Mouse (Mus musculus) midbrain, embryonic 12.5 days (tissue): Measurements from ENCODE around the gene Serf1. TPM values are rescaled to one million over a fixed set of nuclear protein-coding genes. Genes with fewer than 3 reads are reported as not detected.
A peak's percentile ranks its signal among the peaks of the same experiment; 100 is the strongest.

Experiments used
- ATAC-seq: fragments of 200-750 bp; cut with Nextera tagmentation; 2 replicates; pipeline ENCODE4 v1.8.0; 2017; ENCODE audit warnings: low read depth, moderate TSS enrichment, moderate library complexity; ENCODE audit not compliant: low FRiP score
- H3K27ac ChIP-seq: fragments of 300-500 bp; sonication (generic); replicated peaks from 2 replicates; pipeline ENCODE4 v1.5.1; 2016; ENCODE audit warnings: mild to moderate bottlenecking
- H3K27me3 ChIP-seq: fragments of 300-500 bp; sonication (generic); 2 replicates; pipeline ENCODE4 v1.6.1; 2016; ENCODE audit warnings: mild to moderate bottlenecking
- H3K36me3 ChIP-seq: fragments of 300-500 bp; sonication (generic); 2 replicates; pipeline ENCODE4 v1.6.1; 2016
- H3K4me1 ChIP-seq: fragments of 300-500 bp; sonication (generic); 2 replicates; pipeline ENCODE4 v1.6.1; 2016
- H3K4me2 ChIP-seq: fragments of 300-500 bp; sonication (generic); replicated peaks from 2 replicates; pipeline ENCODE4 v1.6.1; 2016; ENCODE audit warnings: mild to moderate bottlenecking, moderate library complexity
- H3K4me3 ChIP-seq: fragments of 300-500 bp; sonication (generic); 2 replicates; pipeline ENCODE4 v1.5.1; 2016; ENCODE audit warnings: mild to moderate bottlenecking
- H3K9ac ChIP-seq: fragments of 300-500 bp; sonication (generic); replicated peaks from 2 replicates; pipeline ENCODE4 v1.6.1; 2016; ENCODE audit warnings: mild to moderate bottlenecking, moderate library complexity
- H3K9me3 ChIP-seq: fragments of 300-500 bp; sonication (generic); 2 replicates; pipeline ENCODE4 v1.6.1; 2016; ENCODE audit warnings: mild to moderate bottlenecking
- WGBS: fragments of 180-500 bp; shearing (Covaris S2); methylation state at CpG from one replicate; pipeline ENCODE4 v1.1.7; 2016; 5-methylcytosine and 5-hydroxymethylcytosine counted together
- polyA plus RNA-seq: library from polyadenylated mRNA; unstranded; fragments of >200 nt; fragmentation: Nextera tagmentation; extraction: Ambion mirVana; gene quantifications from 2 replicates; pipeline ENCODE4 v1.2.1, GENCODE M21; 2016

The Serf1 gene
- polyA plus RNA-seq = 282 and 323 TPM in 2 replicates

DNA sequence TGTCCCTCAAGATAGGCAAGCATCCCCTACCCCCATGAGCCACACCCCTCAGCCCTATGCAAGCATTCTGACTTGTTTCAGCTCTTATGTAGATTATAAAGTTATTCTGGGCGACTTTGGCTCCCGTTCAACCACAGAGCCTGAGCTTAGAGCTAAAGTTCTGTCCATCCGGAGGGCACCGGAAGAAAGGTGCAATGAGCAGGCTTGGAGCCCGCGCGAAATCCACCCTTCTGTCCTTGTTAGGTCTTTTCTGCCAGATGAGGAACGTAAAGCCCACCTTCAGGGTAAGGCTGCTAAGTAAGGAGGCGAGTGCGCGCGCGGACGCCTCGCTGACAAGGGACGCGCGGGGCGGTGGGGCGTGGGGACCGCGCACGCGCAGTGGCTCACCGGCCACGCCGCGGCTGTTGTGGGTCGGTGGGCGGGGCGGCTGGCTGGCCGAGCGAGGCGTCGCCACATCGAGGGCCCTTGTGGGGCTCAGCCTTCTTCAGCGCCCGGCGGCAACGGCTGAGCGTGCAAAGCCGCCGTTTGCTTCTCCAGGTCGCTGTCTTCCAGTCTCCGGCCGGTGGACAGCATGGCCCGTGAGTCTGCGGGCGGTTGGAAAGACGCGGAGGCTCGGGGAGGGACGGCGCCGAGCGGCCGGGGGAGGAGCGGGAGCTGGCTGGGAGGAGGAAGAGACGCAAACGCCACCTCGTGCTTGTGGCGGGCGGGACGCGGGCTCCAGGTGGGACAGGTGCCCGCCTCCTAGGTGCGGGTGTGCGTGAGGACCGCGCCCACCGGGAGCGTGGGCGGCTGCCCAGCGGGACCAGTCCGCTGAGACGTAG, at the start of gene Serf1:
Gene Serf1 (plus strand): TSS at position 361 of the 821 bp plus-strand sequence.
- peak within 1 kb of the TSS; percentile 70 for H3K4me3 ChIP-seq
- under 1% methylated on average over 63 of the region's 76 CpGs for WGBS
- H3K4me2 ChIP-seq = peak within 1 kb of the TSS; percentile 77
- no peaks in the 10 kb centered on the region for H3K27me3 ChIP-seq
- H3K27ac ChIP-seq = peak within 1 kb of the TSS; percentile 78
- H3K4me1 ChIP-seq = peaks cover 25% of the 10 kb centered on the region
- no peaks in the 10 kb centered on the region for H3K36me3 ChIP-seq
- no peaks in the 10 kb centered on the region for H3K9me3 ChIP-seq
- ATAC-seq = peak; percentile 84
- H3K9ac ChIP-seq = peak within 1 kb of the TSS; percentile 86

DNA sequence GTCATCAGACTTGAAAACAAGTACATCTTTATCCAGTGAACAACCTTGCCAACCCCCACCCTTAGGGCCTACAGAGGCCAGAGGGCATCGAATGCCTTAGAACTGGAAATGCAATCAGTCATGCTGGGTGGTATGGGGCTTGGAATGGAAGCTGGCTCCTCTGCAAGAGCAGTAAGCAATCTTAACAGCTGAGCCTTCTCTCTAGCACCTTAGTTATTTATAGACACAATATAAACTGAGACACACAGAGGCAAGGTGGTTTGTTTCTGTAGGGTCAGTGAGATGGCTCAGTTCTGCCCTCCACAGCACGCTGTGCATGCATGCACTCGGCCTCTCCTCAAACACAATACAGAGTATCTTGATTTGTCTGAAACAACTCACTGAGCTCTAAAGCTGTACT, 43.9 kb upstream of the Serf1 start:
- H3K9ac ChIP-seq = no peak overlapping the region
- H3K4me2 ChIP-seq = no peak overlapping the region
- H3K4me3 ChIP-seq = no peak overlapping the region
- no peak overlapping the region for H3K27ac ChIP-seq
- no peak for ATAC-seq
- H3K36me3 ChIP-seq = peaks cover 61% of the 10 kb centered on the region
- H3K9me3 ChIP-seq = no peaks in the 10 kb centered on the region
- WGBS = 94% methylated on average over 3 of the region's 3 CpGs
- no peaks in the 10 kb centered on the region for H3K27me3 ChIP-seq
- no peaks in the 10 kb centered on the region for H3K4me1 ChIP-seq

DNA sequence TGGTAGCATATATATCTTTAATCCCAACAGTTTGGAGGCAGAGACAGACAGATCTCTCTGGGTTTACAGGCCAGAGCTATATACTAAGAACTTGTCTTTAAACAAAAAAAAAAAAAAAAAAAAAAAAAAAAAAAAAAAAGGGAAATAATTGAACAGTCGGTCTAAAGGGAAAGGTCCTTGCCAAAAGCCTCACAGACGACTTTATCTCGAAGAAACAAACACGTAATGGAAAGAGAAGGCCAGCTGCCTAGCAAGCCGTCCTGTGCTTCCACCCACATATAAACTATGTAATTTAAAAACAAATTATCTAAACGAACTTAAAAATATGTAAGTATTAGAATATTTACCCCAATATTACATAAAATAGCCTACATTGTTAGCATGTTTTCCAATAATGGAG, 40.0 kb upstream of the Serf1 start:
- Histone ChIP-seq H3K27me3 (no peaks in the 10 kb centered on the region), H3K4me3 (no peak overlapping the region), H3K9ac (no peak overlapping the region), H3K27ac (no peak overlapping the region), H3K9me3 (no peaks in the 10 kb centered on the region), H3K4me2 (no peak overlapping the region), H3K36me3 (peaks cover 55% of the 10 kb centered on the region), H3K4me1 (no peaks in the 10 kb centered on the region)
- no peak for ATAC-seq
- WGBS = 87% methylated on average over 6 of the region's 6 CpGs

- H3K9me3 ChIP-seq = no peaks in the 10 kb centered on the region
- H3K36me3 ChIP-seq = peaks cover 67% of the 10 kb centered on the region
- no peak overlapping the region for H3K4me2 ChIP-seq
- H3K4me1 ChIP-seq = no peaks in the 10 kb centered on the region
- WGBS = 93% methylated on average over 8 of the region's 8 CpGs
- ATAC-seq = no peak
- H3K9ac ChIP-seq = no peak overlapping the region
- H3K27ac ChIP-seq = no peak overlapping the region
- no peak overlapping the region for H3K4me3 ChIP-seq
- H3K27me3 ChIP-seq = no peaks in the 10 kb centered on the region
These were observed 36.3 kb upstream of the Serf1 start for GRCm38 (mm10) chr13:100071473-100071872.

GRCm38 (mm10) chr13:100098808-100099207, 9.0 kb upstream of the Serf1 start:
- ATAC-seq = no peak
- Histone ChIP-seq H3K27me3 (no peaks in the 10 kb centered on the region), H3K9me3 (no peaks in the 10 kb centered on the region), H3K27ac (no peak overlapping the region), H3K4me1 (peaks cover 16% of the 10 kb centered on the region), H3K4me2 (no peak overlapping the region), H3K4me3 (no peak overlapping the region), H3K36me3 (peaks cover 41% of the 10 kb centered on the region), H3K9ac (no peak overlapping the region)
- 91% methylated on average over 6 of the region's 6 CpGs for WGBS

- Histone ChIP-seq H3K4me1 (peaks cover 24% of the 10 kb centered on the region), H3K36me3 (peaks cover 6% of the 10 kb centered on the region; the same call in 1 of the 2 replicates), H3K4me2 (peak overlapping the region; percentile 79), H3K4me3 (peak overlapping the region; percentile 97), H3K9me3 (no peaks in the 10 kb centered on the region), H3K9ac (peak overlapping the region; percentile 90), H3K27me3 (no peaks in the 10 kb centered on the region), H3K27ac (peak overlapping the region; percentile 78)
- no peak for ATAC-seq
- 8% methylated on average over 15 of the region's 15 CpGs for WGBS
These were observed 4.7 kb upstream of the Serf1 start for GRCm38 (mm10) chr13:100103052-100103658.

GRCm38 (mm10) chr13:100103748-100104254, 4.0 kb upstream of the Serf1 start, which contains the start of gene Bdp1:
TSS of gene Bdp1 (minus strand) at chr13:100104070.
- no peaks in the 10 kb centered on the region for H3K9me3 ChIP-seq
- peak within 1 kb of the TSS; percentile 79 for H3K4me2 ChIP-seq
- peak within 1 kb of the TSS; percentile 97 for H3K4me3 ChIP-seq
- peaks cover 28% of the 10 kb centered on the region for H3K4me1 ChIP-seq
- H3K27ac ChIP-seq = peak within 1 kb of the TSS; percentile 78
- peaks cover 1% of the 10 kb centered on the region; the same call in 1 of the 2 replicates for H3K36me3 ChIP-seq
- ATAC-seq = peak; percentile 73
- under 1% methylated on average over 42 of the region's 44 CpGs for WGBS
- H3K27me3 ChIP-seq = no peaks in the 10 kb centered on the region
- H3K9ac ChIP-seq = peak within 1 kb of the TSS; percentile 90

DNA sequence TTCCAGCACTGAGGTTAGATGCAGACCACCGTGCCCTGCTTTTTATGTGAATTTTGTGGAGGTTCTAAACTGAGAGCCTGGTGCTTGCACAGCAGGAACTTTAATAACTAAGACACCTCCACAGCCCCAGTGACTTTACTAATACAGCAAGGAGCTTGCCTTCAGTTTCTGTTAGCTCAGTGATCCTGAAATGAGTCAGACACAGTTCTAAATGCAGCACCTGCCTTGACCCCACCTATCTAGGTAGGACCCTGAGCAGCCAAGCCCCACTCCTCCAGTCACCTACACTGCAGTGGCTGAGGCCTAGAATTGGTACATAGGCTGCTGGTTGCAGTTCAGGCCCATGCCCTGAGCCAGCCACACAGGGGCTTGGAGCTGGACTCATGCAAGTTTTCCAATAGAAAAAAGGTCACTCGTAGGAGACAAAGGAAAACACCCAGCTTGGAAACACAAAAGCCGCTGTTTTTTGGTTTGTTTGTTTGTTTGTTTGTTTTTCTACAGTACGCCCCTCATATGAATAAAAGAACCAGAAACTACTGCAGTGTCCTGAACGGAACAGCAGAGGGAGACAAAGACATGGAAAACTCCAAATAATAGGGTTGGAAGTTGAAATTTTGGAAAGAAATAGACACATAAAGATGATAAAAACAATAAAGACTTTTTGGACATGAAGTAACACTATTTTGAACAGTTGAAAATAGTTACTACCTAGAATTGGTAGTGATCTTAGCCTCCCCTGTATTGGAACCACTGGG, 4.6 kb downstream of the Serf1 start:
- H3K4me3 ChIP-seq = no peak overlapping the region
- no peak overlapping the region for H3K27ac ChIP-seq
- H3K27me3 ChIP-seq = no peaks in the 10 kb centered on the region
- 51% methylated on average over 5 of the region's 5 CpGs for WGBS
- H3K36me3 ChIP-seq = peaks cover 16% of the 10 kb centered on the region
- ATAC-seq = no peak
- H3K9ac ChIP-seq = no peak overlapping the region
- H3K4me1 ChIP-seq = peaks cover 14% of the 10 kb centered on the region
- no peaks in the 10 kb centered on the region for H3K9me3 ChIP-seq
- no peak overlapping the region for H3K4me2 ChIP-seq

DNA sequence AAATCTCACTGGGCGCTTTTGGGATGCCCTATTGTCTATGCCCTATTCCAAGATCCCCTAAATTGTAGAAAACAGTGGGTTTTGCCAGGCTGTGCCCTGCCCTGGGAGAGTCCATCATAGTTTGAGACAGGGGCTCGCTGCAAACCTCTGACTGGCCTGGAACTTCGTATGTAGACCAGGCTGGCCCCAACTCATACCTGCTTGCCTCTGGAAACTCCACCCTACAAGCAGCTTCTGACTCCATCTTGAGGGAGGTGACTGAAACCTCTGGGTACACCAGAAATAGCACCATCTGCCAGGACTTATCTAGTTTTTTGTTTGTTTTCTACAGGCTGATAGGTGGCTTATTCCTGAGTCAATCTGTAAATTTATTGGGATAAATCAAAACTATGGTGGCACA, 16.2 kb downstream of the Serf1 start:
- no peak overlapping the region for H3K9ac ChIP-seq
- 88% methylated on average over 3 of the region's 3 CpGs for WGBS
- peaks cover 11% of the 10 kb centered on the region for H3K4me1 ChIP-seq
- peaks cover 23% of the 10 kb centered on the region for H3K36me3 ChIP-seq
- no peak overlapping the region for H3K27ac ChIP-seq
- peak overlapping the region; percentile 95 for H3K4me3 ChIP-seq
- no peaks in the 10 kb centered on the region for H3K27me3 ChIP-seq
- no peaks in the 10 kb centered on the region for H3K9me3 ChIP-seq
- peak; percentile 32; the same call in 1 of the 2 replicates for ATAC-seq
- H3K4me2 ChIP-seq = peak overlapping the region; percentile 97

GRCm38 (mm10) chr13:100124423-100125257, 16.8 kb downstream of the Serf1 start, which contains the start of gene Smn1:
TSS of gene Smn1 (plus strand) at chr13:100124852.
- peak; percentile 97 for ATAC-seq

DNA sequence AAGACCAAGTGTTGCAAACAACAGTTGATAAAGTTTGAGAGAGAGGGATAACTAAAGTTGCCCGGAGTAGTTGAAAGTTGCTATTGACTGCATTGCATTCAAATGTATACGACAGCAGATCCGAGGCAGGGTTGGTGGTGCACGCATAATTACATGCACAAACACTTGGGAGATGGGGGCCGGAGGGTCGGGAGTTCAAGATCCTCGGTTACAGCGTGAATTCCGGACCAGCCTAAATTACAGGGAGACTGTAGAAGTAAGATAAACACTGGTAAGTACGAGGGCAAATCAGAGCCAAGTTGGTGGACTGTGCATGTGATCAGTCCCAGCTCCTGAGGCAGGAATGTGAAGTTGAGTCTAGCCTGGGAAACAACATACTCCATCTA, 17.4 kb downstream of the Serf1 start:
- H3K36me3 ChIP-seq = peaks cover 34% of the 10 kb centered on the region
- peak; percentile 50 for ATAC-seq
- H3K4me3 ChIP-seq = peak overlapping the region; percentile 95
- H3K9ac ChIP-seq = peak overlapping the region; percentile 85
- H3K4me2 ChIP-seq = peak overlapping the region; percentile 97
- H3K27me3 ChIP-seq = no peaks in the 10 kb centered on the region
- WGBS = 6% methylated on average over 10 of the region's 10 CpGs
- H3K4me1 ChIP-seq = peaks cover 11% of the 10 kb centered on the region
- H3K27ac ChIP-seq = no peak overlapping the region
- H3K9me3 ChIP-seq = no peaks in the 10 kb centered on the region

More at GRCm38 (mm10) chr13:100124423-100125257, 16.8 kb downstream of the Serf1 start, which contains the start of gene Smn1:
- H3K4me1 ChIP-seq = peaks cover 11% of the 10 kb centered on the region
- no peaks in the 10 kb centered on the region for H3K27me3 ChIP-seq
- H3K9me3 ChIP-seq = no peaks in the 10 kb centered on the region
- H3K9ac ChIP-seq = peak within 1 kb of the TSS; percentile 85
- H3K4me2 ChIP-seq = peak within 1 kb of the TSS; percentile 97
- H3K36me3 ChIP-seq = peaks cover 30% of the 10 kb centered on the region
- no peak within 1 kb of the TSS for H3K27ac ChIP-seq
- 4% methylated on average over 41 of the region's 42 CpGs for whole genome bisulfite sequencing
- peak within 1 kb of the TSS; percentile 95 for H3K4me3 ChIP-seq
